Mouse (Mus musculus) myocyte (in vitro differentiated cells): Measurements from ENCODE around the gene Ank2.

Experiments
- MAX ChIP-seq: IDR thresholded peaks from one replicate; pipeline ENCODE4 v1.6.1; 2011; ENCODE audit warnings: low read depth, mild to moderate bottlenecking, control low read depth
- POLR2AphosphoS2 ChIP-seq: IDR thresholded peaks from one replicate; pipeline ENCODE4 v1.6.1; 2011; ENCODE audit warnings: low read depth, control low read depth; ENCODE audit not compliant: insufficient read length
- REST ChIP-seq: IDR thresholded peaks from one replicate; pipeline ENCODE4 v1.6.1; 2011; ENCODE audit warnings: mild to moderate bottlenecking, control low read depth, moderate library complexity; ENCODE audit not compliant: insufficient read depth, insufficient read length
- SRF ChIP-seq: IDR thresholded peaks from one replicate; pipeline ENCODE4 v1.6.1; 2011; ENCODE audit warnings: low read depth; ENCODE audit not compliant: control insufficient read depth, insufficient read length
- TCF12 ChIP-seq: IDR thresholded peaks from one replicate; pipeline ENCODE4 v1.6.1; 2011; ENCODE audit warnings: mild to moderate bottlenecking, control low read depth; ENCODE audit not compliant: poor library complexity, insufficient read depth, severe bottlenecking
- USF1 ChIP-seq: IDR thresholded peaks from one replicate; pipeline ENCODE4 v1.6.1; 2011; ENCODE audit warnings: low read depth, mild to moderate bottlenecking, control low read depth, moderate library complexity

DNA sequence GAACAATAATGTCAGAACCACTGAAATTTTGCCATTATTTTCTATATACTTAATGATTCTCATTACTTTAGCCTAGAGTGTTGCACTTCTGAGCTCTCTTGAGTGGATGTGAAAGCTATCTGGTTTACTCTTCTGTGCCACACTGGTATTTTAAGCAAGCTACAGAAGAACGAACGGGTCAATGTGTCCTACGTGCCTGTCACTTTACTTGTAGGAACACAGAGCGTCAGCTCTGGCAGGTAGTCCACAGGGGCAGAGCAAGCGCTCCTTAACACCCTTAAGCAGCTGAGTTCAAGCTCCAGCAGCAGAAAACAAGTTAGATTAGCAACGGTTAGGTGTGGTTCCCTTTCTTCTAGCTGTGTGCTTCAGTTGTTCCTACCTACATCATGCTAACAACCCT, 40.0 kb upstream of the Ank2 start:
- TF ChIP-seq USF1: no peak
- no peak for TF ChIP-seq TCF12
- TF ChIP-seq SRF: no peak
- no peak for TF ChIP-seq REST
- no peak for TF ChIP-seq POLR2AphosphoS2
- TF ChIP-seq MAX: no peak
